Mouse (Mus musculus) thymus, adult 2 months (tissue): Measurements from ENCODE around the gene Samd8. TPM values are rescaled to one million over a fixed set of nuclear protein-coding genes. Genes with fewer than 3 reads are reported as not detected.

ENCODE experiments used
- DNase-seq: peaks from one replicate; pipeline ENCODE4 v3.0.0; 2021
- H3K27ac ChIP-seq: fragments of 200-500 bp; 2 replicates; pipeline ENCODE4 v1.5.1; 2012; ENCODE audit warnings: low read length, control low read depth; ENCODE audit not compliant: control insufficient read depth, insufficient read depth
- H3K27me3 ChIP-seq: fragments of 200-500 bp; 2 replicates; pipeline ENCODE4 v1.6.1; 2012; ENCODE audit warnings: mild to moderate bottlenecking, low read length, moderate library complexity, mixed read lengths; ENCODE audit not compliant: control insufficient read depth, insufficient read depth
- H3K36me3 ChIP-seq: fragments of 200-500 bp; 2 replicates; pipeline ENCODE4 v1.6.1; 2012; ENCODE audit warnings: mild to moderate bottlenecking, low read length, moderate library complexity; ENCODE audit not compliant: control insufficient read depth, insufficient read depth
- H3K4me1 ChIP-seq: fragments of 200-500 bp; replicated peaks from 2 replicates; pipeline ENCODE4 v1.6.1; 2012; ENCODE audit warnings: low read length; ENCODE audit not compliant: control insufficient read depth, insufficient read depth
- H3K4me3 ChIP-seq: fragments of 200-500 bp; 2 replicates; pipeline ENCODE4 v1.5.1; 2012; ENCODE audit warnings: mild to moderate bottlenecking, low read length, control low read depth, moderate library complexity; ENCODE audit not compliant: control insufficient read depth, insufficient read depth
- CTCF ChIP-seq: fragments of 200-500 bp; IDR thresholded peaks from 2 replicates; pipeline ENCODE4 v1.5.1; 2012; ENCODE audit warnings: mild to moderate bottlenecking, control low read depth, low read length, moderate library complexity, borderline replicate concordance; ENCODE audit not compliant: control insufficient read depth, poor library complexity, insufficient read depth; ENCODE audit errors: extremely low read depth
- POLR2A ChIP-seq: fragments of 200-500 bp; IDR thresholded peaks from 2 replicates; pipeline ENCODE4 v1.6.1; 2012; ENCODE audit warnings: mild to moderate bottlenecking, low read length, control low read depth, moderate library complexity; ENCODE audit not compliant: control insufficient read depth, poor library complexity, insufficient read depth; ENCODE audit errors: extremely low read depth
- WGBS: fragments of 180-500 bp; shearing (Covaris S2); methylation state at CpG from one replicate; pipeline ENCODE4 v1.1.7; 2018; 5-methylcytosine and 5-hydroxymethylcytosine counted together
- polyA plus RNA-seq: library from polyadenylated mRNA; depleted of rRNA; stranded (reverse); fragments of >200 nt; gene quantifications from 2 replicates; pipeline ENCODE4 v1.2.3, GENCODE M21; 2012

Gene Samd8
- polyA plus RNA-seq, 1 experiment, result 12.1 TPM

DNA sequence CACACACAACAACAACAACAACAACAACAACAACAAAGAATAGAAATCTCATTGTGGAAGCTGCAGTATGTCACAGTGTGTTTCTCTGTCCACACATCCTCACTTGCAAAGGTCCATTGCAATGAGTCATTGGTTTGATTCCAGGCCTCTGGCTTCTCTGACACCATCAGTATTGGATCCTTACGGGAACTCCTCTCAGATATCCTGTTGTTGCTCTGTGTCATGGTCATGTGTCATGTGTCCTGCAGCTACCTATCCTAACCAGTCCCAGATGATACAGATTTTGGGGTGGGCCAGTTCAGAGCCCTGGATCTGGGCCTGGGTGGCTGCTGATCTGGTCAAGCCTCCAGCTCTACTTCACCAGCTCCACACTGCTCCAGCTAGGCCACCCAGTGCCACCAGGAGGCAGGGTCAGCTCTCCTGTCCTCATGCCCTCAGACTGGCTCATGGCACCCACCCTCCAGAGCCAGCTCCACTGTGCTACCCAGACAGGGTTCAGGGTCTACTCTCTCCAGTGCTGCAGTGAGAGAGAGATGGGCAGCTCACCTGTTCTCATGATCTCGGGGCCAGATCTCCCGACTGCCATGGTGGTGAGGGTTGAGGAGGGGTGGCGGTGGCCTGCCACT is 70.7 kb downstream of the Samd8 start:
- TF ChIP-seq POLR2A, result no peak
- no peak for TF ChIP-seq CTCF
- Histone ChIP-seq H3K4me3 (no peak overlapping the region), H3K27me3 (no peaks in the 10 kb centered on the region), H3K4me1 (no peaks in the 10 kb centered on the region), H3K27ac (no peak overlapping the region), H3K36me3 (no peaks in the 10 kb centered on the region)
- DNase-seq, result no peak
- WGBS, result over 99% methylated on average over 4 of the region's 4 CpGs

- WGBS, result 96% methylated on average over 7 of the region's 7 CpGs
- TF ChIP-seq CTCF (no peak), POLR2A (no peak)
- no peaks in the 10 kb centered on the region for H3K4me1 ChIP-seq
Observed at GRCm38 (mm10) chr14:21822307-21822706, 72.0 kb downstream of the Samd8 start.

DNA sequence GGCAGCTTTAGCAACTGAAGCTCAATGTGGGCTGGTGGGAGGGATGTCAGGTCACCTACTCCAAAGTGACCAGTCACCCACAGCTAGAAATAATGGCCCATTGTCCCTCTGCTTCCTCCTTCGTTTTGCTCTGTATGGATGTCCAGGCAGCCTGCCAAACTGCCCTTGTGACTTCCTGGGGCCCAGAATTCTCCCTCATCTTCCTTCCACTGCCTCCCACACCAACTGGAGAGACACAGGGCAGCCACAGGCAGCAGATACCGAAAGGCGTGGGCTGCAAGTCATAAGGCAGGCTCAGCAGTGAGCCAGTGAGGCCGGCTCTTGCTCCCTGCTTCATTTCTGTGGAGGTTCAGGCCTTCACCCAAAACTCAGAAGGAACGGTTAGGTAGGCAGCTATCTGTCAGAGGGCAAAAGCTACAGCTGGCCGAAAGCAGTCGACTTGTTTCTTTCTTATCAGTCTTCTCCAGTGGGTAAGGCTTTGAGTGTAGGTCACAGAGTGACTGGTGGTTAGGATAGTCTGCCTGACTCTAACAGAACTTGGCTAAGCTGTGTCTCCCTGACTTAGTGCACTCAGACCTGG is 72.6 kb downstream of the Samd8 start:
- no peak overlapping the region for H3K27ac ChIP-seq
- TF ChIP-seq POLR2A, result no peak
- no peak for TF ChIP-seq CTCF
- no peaks in the 10 kb centered on the region for H3K4me1 ChIP-seq
- no peak for DNase-seq
- 44% methylated on average over 7 of the region's 7 CpGs for WGBS
- H3K36me3 ChIP-seq, result no peaks in the 10 kb centered on the region
- no peaks in the 10 kb centered on the region for H3K27me3 ChIP-seq
- no peak overlapping the region for H3K4me3 ChIP-seq

More at GRCm38 (mm10) chr14:21822307-21822706, 72.0 kb downstream of the Samd8 start:
- no peak overlapping the region for H3K27ac ChIP-seq
- DNase-seq, result no peak
- H3K4me3 ChIP-seq, result no peak overlapping the region
- H3K27me3 ChIP-seq, result no peaks in the 10 kb centered on the region
- no peaks in the 10 kb centered on the region for H3K36me3 ChIP-seq

- Histone ChIP-seq H3K27me3 (no peaks in the 10 kb centered on the region), H3K27ac (no peak overlapping the region), H3K4me1 (no peaks in the 10 kb centered on the region), H3K4me3 (no peak overlapping the region), H3K36me3 (no peaks in the 10 kb centered on the region)
- TF ChIP-seq POLR2A (no peak), CTCF (no peak)
- WGBS, result 88% methylated on average over 7 of the region's 7 CpGs
- DNase-seq, result no peak
Observed at GRCm38 (mm10) chr14:21823897-21824296, 73.6 kb downstream of the Samd8 start.

GRCm38 (mm10) chr14:21824938-21825337 is 74.6 kb downstream of the Samd8 start, which contains the start of gene Vdac2:
TSS of gene Vdac2 (plus strand) at chr14:21825238.
- 100% methylated on average over 2 of the region's 2 CpGs for WGBS
- Histone ChIP-seq H3K36me3 (no peaks in the 10 kb centered on the region), H3K4me3 (no peak within 1 kb of the TSS), H3K27me3 (no peaks in the 10 kb centered on the region), H3K4me1 (0 out of 2 replicates have a peak, but pooled peaks cover 3% of the 10 kb centered on the region), H3K27ac (no peak within 1 kb of the TSS)
- no peak for TF ChIP-seq CTCF
- TF ChIP-seq POLR2A, result no peak
- DNase-seq, result no peak

GRCm38 (mm10) chr14:21825786-21826491 is 75.6 kb downstream of the Samd8 start:
- Histone ChIP-seq H3K4me3 (no peak overlapping the region), H3K27me3 (no peaks in the 10 kb centered on the region), H3K4me1 (peaks cover 9% of the 10 kb centered on the region), H3K27ac (no peak overlapping the region), H3K36me3 (no peaks in the 10 kb centered on the region)
- TF ChIP-seq POLR2A (no peak), CTCF (no peak)
- 87% methylated on average over 9 of the region's 9 CpGs for whole genome bisulfite sequencing
- DNase-seq, result no peak
